Mouse (Mus musculus) limb, embryonic 13.5 days (tissue): Measurements from ENCODE around the gene Enah. TPM values are rescaled to one million over a fixed set of nuclear protein-coding genes. Genes with fewer than 3 reads are reported as not detected.

Experiments
- ATAC-seq: fragments of 200-750 bp; cut with Nextera tagmentation; 2 replicates; pipeline ENCODE4 v1.8.0; 2017; ENCODE audit warnings: low read depth, moderate number of reproducible peaks, moderate TSS enrichment; ENCODE audit not compliant: low FRiP score
- H3K27ac ChIP-seq: fragments of 300-500 bp; sonication (generic); 2 replicates; pipeline ENCODE4 v1.5.1; 2015; ENCODE audit warnings: inconsistent platforms, mild to moderate bottlenecking, moderate library complexity
- H3K27me3 ChIP-seq: fragments of 300-500 bp; sonication (generic); 2 replicates; pipeline ENCODE4 v1.6.1; 2015; ENCODE audit warnings: mild to moderate bottlenecking, inconsistent platforms
- H3K36me3 ChIP-seq: fragments of 300-500 bp; sonication (generic); 2 replicates; pipeline ENCODE4 v1.6.1; 2015; ENCODE audit warnings: inconsistent platforms, mild to moderate bottlenecking, moderate library complexity
- H3K4me1 ChIP-seq: fragments of 300-500 bp; sonication (generic); 2 replicates; pipeline ENCODE4 v1.6.1; 2015; ENCODE audit warnings: inconsistent platforms
- H3K4me2 ChIP-seq: fragments of 300-500 bp; sonication (generic); replicated peaks from 2 replicates; pipeline ENCODE4 v1.6.1; 2015; ENCODE audit warnings: inconsistent platforms, mild to moderate bottlenecking, moderate library complexity
- H3K4me3 ChIP-seq: fragments of 300-500 bp; sonication (generic); 2 replicates; pipeline ENCODE4 v1.5.1; 2015; ENCODE audit warnings: moderate library complexity, mild to moderate bottlenecking, inconsistent platforms
- H3K9ac ChIP-seq: fragments of 300-500 bp; sonication (generic); 2 replicates; pipeline ENCODE4 v1.6.1; 2015; ENCODE audit warnings: mild to moderate bottlenecking, inconsistent platforms
- H3K9me3 ChIP-seq: fragments of 300-500 bp; sonication (generic); 2 replicates; pipeline ENCODE4 v1.6.1; 2016; ENCODE audit warnings: inconsistent platforms
- WGBS: fragments of 180-500 bp; shearing (Covaris S2); methylation state at CpG from one replicate; pipeline ENCODE4 v1.1.7; 2015; 5-methylcytosine and 5-hydroxymethylcytosine counted together
- polyA plus RNA-seq: library from polyadenylated mRNA; unstranded; fragments of >200 nt; fragmentation: Nextera tagmentation; extraction: Ambion mirVana; gene quantifications from 2 replicates; pipeline ENCODE4 v1.2.1, GENCODE M21; 2015

Enah gene
- polyA plus RNA-seq, 1 experiment from 2014 or later = 27.1 TPM

GRCm38 (mm10) chr1:181984811-181985210 lies 35.0 kb downstream of the Enah start:
- Histone ChIP-seq H3K4me1 (peaks cover 17% of the 10 kb centered on the region), H3K9ac (no peak overlapping the region), H3K36me3 (peaks cover 14% of the 10 kb centered on the region), H3K4me3 (no peak overlapping the region), H3K9me3 (0 out of 2 replicates have a peak, but pooled peaks cover 3% of the 10 kb centered on the region), H3K4me2 (no peak overlapping the region), H3K27ac (no peak overlapping the region), H3K27me3 (no peaks in the 10 kb centered on the region)
- 93% methylated on average over 2 of the region's 2 CpGs for WGBS
- no peak for ATAC-seq

- Histone ChIP-seq H3K4me3 (no peak overlapping the region), H3K4me1 (peaks cover 32% of the 10 kb centered on the region), H3K9ac (no peak overlapping the region), H3K27ac (no peak overlapping the region), H3K9me3 (no peaks in the 10 kb centered on the region), H3K27me3 (no peaks in the 10 kb centered on the region), H3K36me3 (peaks cover 10% of the 10 kb centered on the region), H3K4me2 (no peak overlapping the region)
- 78% methylated on average over 14 of the region's 14 CpGs for WGBS
- no peak for ATAC-seq
Measured at GRCm38 (mm10) chr1:181980017-181980719, 39.6 kb downstream of the Enah start.

- H3K9me3 ChIP-seq = no peaks in the 10 kb centered on the region
- ATAC-seq = no peak
- 69% methylated on average over 3 of the region's 3 CpGs for WGBS
- H3K36me3 ChIP-seq = 0 out of 2 replicates have a peak, but pooled peaks cover 3% of the 10 kb centered on the region
- no peak overlapping the region for H3K4me2 ChIP-seq
- H3K9ac ChIP-seq = no peak overlapping the region
- no peak overlapping the region for H3K27ac ChIP-seq
- no peak overlapping the region for H3K4me3 ChIP-seq
- peaks cover 42% of the 10 kb centered on the region for H3K4me1 ChIP-seq
- H3K27me3 ChIP-seq = no peaks in the 10 kb centered on the region
Measured at GRCm38 (mm10) chr1:181975510-181975909, 44.3 kb downstream of the Enah start.

GRCm38 (mm10) chr1:181974897-181975296 lies 44.9 kb downstream of the Enah start:
- H3K4me2 ChIP-seq = no peak overlapping the region
- no peak overlapping the region for H3K4me3 ChIP-seq
- no peaks in the 10 kb centered on the region for H3K27me3 ChIP-seq
- no peak for ATAC-seq
- peaks cover 37% of the 10 kb centered on the region for H3K4me1 ChIP-seq
- H3K27ac ChIP-seq = no peak overlapping the region
- 0 out of 2 replicates have a peak, but pooled peaks cover 3% of the 10 kb centered on the region for H3K36me3 ChIP-seq
- H3K9ac ChIP-seq = no peak overlapping the region
- H3K9me3 ChIP-seq = no peaks in the 10 kb centered on the region

GRCm38 (mm10) chr1:181965277-181965676 lies 54.5 kb downstream of the Enah start:
- H3K4me3 ChIP-seq = no peak overlapping the region
- ATAC-seq = no peak

GRCm38 (mm10) chr1:181963827-181964226 lies 56.0 kb downstream of the Enah start:
- no peak for ATAC-seq
- Histone ChIP-seq H3K4me3 (no peak overlapping the region), H3K4me1 (peaks cover 19% of the 10 kb centered on the region), H3K27ac (no peak overlapping the region), H3K9ac (no peak overlapping the region), H3K4me2 (no peak overlapping the region), H3K27me3 (no peaks in the 10 kb centered on the region), H3K9me3 (no peaks in the 10 kb centered on the region), H3K36me3 (peaks cover 17% of the 10 kb centered on the region)
- 39% methylated on average over 3 of the region's 3 CpGs for WGBS

More at GRCm38 (mm10) chr1:181965277-181965676, 54.5 kb downstream of the Enah start:
- peaks cover 7% of the 10 kb centered on the region for H3K36me3 ChIP-seq
- H3K27me3 ChIP-seq = no peaks in the 10 kb centered on the region
- 84% methylated on average over 1 of the region's 1 CpGs for WGBS
- H3K27ac ChIP-seq = no peak overlapping the region
- peaks cover 19% of the 10 kb centered on the region for H3K4me1 ChIP-seq
- no peaks in the 10 kb centered on the region for H3K9me3 ChIP-seq
- H3K4me2 ChIP-seq = no peak overlapping the region
- H3K9ac ChIP-seq = no peak overlapping the region

GRCm38 (mm10) chr1:181963351-181963750 lies 56.4 kb downstream of the Enah start:
- Histone ChIP-seq H3K27me3 (no peaks in the 10 kb centered on the region), H3K9me3 (no peaks in the 10 kb centered on the region), H3K4me2 (no peak overlapping the region), H3K4me3 (no peak overlapping the region), H3K4me1 (peaks cover 19% of the 10 kb centered on the region), H3K36me3 (peaks cover 17% of the 10 kb centered on the region), H3K9ac (no peak overlapping the region), H3K27ac (no peak overlapping the region)
- no peak for ATAC-seq
- 85% methylated on average over 4 of the region's 4 CpGs for WGBS

- Histone ChIP-seq H3K36me3 (peaks cover 32% of the 10 kb centered on the region), H3K4me1 (peaks cover 2% of the 10 kb centered on the region; the same call in 1 of the 2 replicates), H3K9ac (no peak overlapping the region), H3K27ac (no peak overlapping the region; the same call in 1 of the 2 replicates), H3K4me3 (no peak overlapping the region), H3K4me2 (no peak overlapping the region), H3K9me3 (no peaks in the 10 kb centered on the region), H3K27me3 (no peaks in the 10 kb centered on the region)
- ATAC-seq = no peak
- WGBS = 84% methylated on average over 3 of the region's 3 CpGs
Measured at GRCm38 (mm10) chr1:181960383-181960782, 59.4 kb downstream of the Enah start.

- Histone ChIP-seq H3K4me1 (no peaks in the 10 kb centered on the region), H3K27ac (no peak overlapping the region), H3K27me3 (no peaks in the 10 kb centered on the region), H3K4me2 (no peak overlapping the region), H3K9me3 (no peaks in the 10 kb centered on the region), H3K9ac (no peak overlapping the region), H3K36me3 (peaks cover 35% of the 10 kb centered on the region), H3K4me3 (no peak overlapping the region)
- ATAC-seq = no peak
- 79% methylated on average over 1 of the region's 1 CpGs for WGBS
Measured at GRCm38 (mm10) chr1:181958392-181958791, 61.4 kb downstream of the Enah start.

GRCm38 (mm10) chr1:181957736-181958135 lies 62.1 kb downstream of the Enah start:
- Histone ChIP-seq H3K36me3 (peaks cover 39% of the 10 kb centered on the region), H3K27me3 (no peaks in the 10 kb centered on the region), H3K4me2 (no peak overlapping the region), H3K4me3 (no peak overlapping the region), H3K4me1 (no peaks in the 10 kb centered on the region), H3K27ac (no peak overlapping the region), H3K9ac (no peak overlapping the region), H3K9me3 (no peaks in the 10 kb centered on the region)
- WGBS = 88% methylated on average over 2 of the region's 2 CpGs
- no peak for ATAC-seq

GRCm38 (mm10) chr1:181953547-181953946 lies 66.2 kb downstream of the Enah start:
- no peak overlapping the region for H3K4me2 ChIP-seq
- peaks cover 37% of the 10 kb centered on the region for H3K36me3 ChIP-seq
- H3K4me1 ChIP-seq = no peaks in the 10 kb centered on the region
- H3K27ac ChIP-seq = no peak overlapping the region
- no peaks in the 10 kb centered on the region for H3K27me3 ChIP-seq
- no peak overlapping the region for H3K4me3 ChIP-seq
- H3K9me3 ChIP-seq = no peaks in the 10 kb centered on the region
- no peak for ATAC-seq
- H3K9ac ChIP-seq = no peak overlapping the region

GRCm38 (mm10) chr1:181951266-181951665 lies 68.5 kb downstream of the Enah start:
- H3K9ac ChIP-seq = no peak overlapping the region
- 86% methylated on average over 5 of the region's 5 CpGs for WGBS
- H3K4me1 ChIP-seq = no peaks in the 10 kb centered on the region
- H3K36me3 ChIP-seq = peaks cover 33% of the 10 kb centered on the region
- H3K27me3 ChIP-seq = no peaks in the 10 kb centered on the region
- no peak for ATAC-seq
- no peak overlapping the region for H3K4me3 ChIP-seq
- H3K9me3 ChIP-seq = no peaks in the 10 kb centered on the region
- H3K4me2 ChIP-seq = no peak overlapping the region
- no peak overlapping the region for H3K27ac ChIP-seq

- H3K4me3 ChIP-seq = no peak overlapping the region
- no peaks in the 10 kb centered on the region for H3K27me3 ChIP-seq
- H3K36me3 ChIP-seq = peaks cover 32% of the 10 kb centered on the region
- H3K4me1 ChIP-seq = no peaks in the 10 kb centered on the region
- no peak for ATAC-seq
- H3K9ac ChIP-seq = no peak overlapping the region
- H3K4me2 ChIP-seq = no peak overlapping the region
- 95% methylated on average over 9 of the region's 9 CpGs for WGBS
- no peak overlapping the region for H3K27ac ChIP-seq
- H3K9me3 ChIP-seq = no peaks in the 10 kb centered on the region
Measured at GRCm38 (mm10) chr1:181950721-181951120, 69.1 kb downstream of the Enah start.
